Mouse (Mus musculus) midbrain, embryonic 12.5 days (tissue): Measurements from ENCODE around the gene 1700021F05Rik. TPM values are rescaled to one million over a fixed set of nuclear protein-coding genes. Genes with fewer than 3 reads are reported as not detected.

Experiments
- ATAC-seq: fragments of 200-750 bp; cut with Nextera tagmentation; 2 replicates; pipeline ENCODE4 v1.8.0; 2017; ENCODE audit warnings: low read depth, moderate TSS enrichment, moderate library complexity; ENCODE audit not compliant: low FRiP score
- H3K27ac ChIP-seq: fragments of 300-500 bp; sonication (generic); replicated peaks from 2 replicates; pipeline ENCODE4 v1.5.1; 2016; ENCODE audit warnings: mild to moderate bottlenecking
- H3K27me3 ChIP-seq: fragments of 300-500 bp; sonication (generic); 2 replicates; pipeline ENCODE4 v1.6.1; 2016; ENCODE audit warnings: mild to moderate bottlenecking
- H3K36me3 ChIP-seq: fragments of 300-500 bp; sonication (generic); 2 replicates; pipeline ENCODE4 v1.6.1; 2016
- H3K4me1 ChIP-seq: fragments of 300-500 bp; sonication (generic); 2 replicates; pipeline ENCODE4 v1.6.1; 2016
- H3K4me2 ChIP-seq: fragments of 300-500 bp; sonication (generic); replicated peaks from 2 replicates; pipeline ENCODE4 v1.6.1; 2016; ENCODE audit warnings: mild to moderate bottlenecking, moderate library complexity
- H3K4me3 ChIP-seq: fragments of 300-500 bp; sonication (generic); 2 replicates; pipeline ENCODE4 v1.5.1; 2016; ENCODE audit warnings: mild to moderate bottlenecking
- H3K9ac ChIP-seq: fragments of 300-500 bp; sonication (generic); replicated peaks from 2 replicates; pipeline ENCODE4 v1.6.1; 2016; ENCODE audit warnings: mild to moderate bottlenecking, moderate library complexity
- H3K9me3 ChIP-seq: fragments of 300-500 bp; sonication (generic); 2 replicates; pipeline ENCODE4 v1.6.1; 2016; ENCODE audit warnings: mild to moderate bottlenecking
- WGBS: fragments of 180-500 bp; shearing (Covaris S2); methylation state at CpG from one replicate; pipeline ENCODE4 v1.1.7; 2016; 5-methylcytosine and 5-hydroxymethylcytosine counted together
- polyA plus RNA-seq: library from polyadenylated mRNA; unstranded; fragments of >200 nt; fragmentation: Nextera tagmentation; extraction: Ambion mirVana; gene quantifications from 2 replicates; pipeline ENCODE4 v1.2.1, GENCODE M21; 2016

The 1700021F05Rik gene
- polyA plus RNA-seq, 1 experiment from 2014 or later = 59.1 TPM

DNA sequence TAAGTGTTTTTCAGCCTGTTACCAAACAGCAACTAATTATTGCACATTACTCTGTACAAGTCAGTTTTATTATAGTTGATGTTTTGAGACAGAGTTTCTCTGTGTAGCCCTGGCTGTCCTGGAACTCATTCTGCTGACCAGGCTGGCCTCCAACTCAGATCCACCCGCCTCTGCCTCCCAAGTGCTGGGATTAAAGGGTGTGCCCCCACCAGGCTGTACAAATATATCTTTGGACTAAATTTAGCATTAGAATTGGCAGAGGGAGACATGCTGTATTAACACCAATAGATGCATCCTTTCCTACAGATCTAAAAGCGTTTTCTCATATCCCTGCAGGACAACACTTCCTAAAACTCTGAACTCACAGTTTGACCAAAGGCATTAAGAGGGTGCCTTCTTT lies 33.6 kb upstream of the 1700021F05Rik start:
- Histone ChIP-seq H3K9me3 (peaks cover 3% of the 10 kb centered on the region; the same call in 1 of the 2 replicates), H3K9ac (no peak overlapping the region), H3K36me3 (no peaks in the 10 kb centered on the region), H3K27me3 (peaks cover 19% of the 10 kb centered on the region), H3K27ac (no peak overlapping the region), H3K4me2 (no peak overlapping the region), H3K4me3 (no peak overlapping the region), H3K4me1 (peaks cover 5% of the 10 kb centered on the region)
- ATAC-seq = no peak
- 78% methylated on average over 2 of the region's 2 CpGs for WGBS

DNA sequence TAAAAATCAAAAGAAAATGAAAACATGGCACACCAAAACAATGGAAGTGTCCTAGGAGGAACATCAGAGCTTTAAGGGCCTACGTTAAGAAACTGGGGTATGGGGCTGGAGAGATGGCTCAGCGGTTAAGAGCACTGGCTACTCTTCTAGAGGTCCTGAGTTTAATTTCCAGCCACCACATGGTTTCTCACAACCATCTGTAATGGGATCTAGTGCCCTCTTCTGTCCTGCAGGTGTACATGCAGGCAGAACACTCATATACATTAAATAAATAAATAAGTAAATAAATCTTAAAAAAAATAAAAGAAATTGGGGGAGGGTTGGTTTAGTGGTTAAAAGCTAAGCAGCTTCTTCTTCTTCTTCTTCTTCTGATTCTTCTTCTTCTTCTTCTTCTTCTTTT lies 20.5 kb upstream of the 1700021F05Rik start:
- Histone ChIP-seq H3K4me3 (no peak overlapping the region), H3K4me2 (no peak overlapping the region), H3K9ac (no peak overlapping the region), H3K9me3 (no peaks in the 10 kb centered on the region), H3K4me1 (no peaks in the 10 kb centered on the region), H3K36me3 (no peaks in the 10 kb centered on the region), H3K27ac (no peak overlapping the region), H3K27me3 (no peaks in the 10 kb centered on the region)
- ATAC-seq = no peak
- WGBS = 88% methylated on average over 2 of the region's 2 CpGs

DNA sequence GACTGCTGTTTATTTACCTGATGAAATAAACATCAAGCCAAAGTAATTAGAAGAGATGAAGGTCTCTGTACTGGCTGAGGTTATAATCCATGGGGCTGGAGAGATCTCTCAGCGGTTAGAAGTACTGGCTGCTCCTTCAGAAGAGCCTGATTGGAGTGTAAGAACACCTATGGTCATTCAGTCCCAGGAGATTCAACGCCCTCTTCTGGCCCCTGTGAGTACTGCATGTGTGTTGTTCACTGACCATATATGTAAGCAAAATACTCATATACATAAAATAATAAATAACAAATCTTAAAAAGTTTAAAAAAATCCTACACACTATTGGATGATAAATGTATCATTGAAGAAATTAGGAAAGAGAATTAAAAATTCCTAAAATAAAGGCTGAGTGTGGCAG lies 20.0 kb upstream of the 1700021F05Rik start:
- no peak for ATAC-seq
- 41% methylated on average over 2 of the region's 2 CpGs for WGBS
- H3K36me3 ChIP-seq = no peaks in the 10 kb centered on the region
- H3K9me3 ChIP-seq = no peaks in the 10 kb centered on the region
- H3K4me3 ChIP-seq = no peak overlapping the region
- no peaks in the 10 kb centered on the region for H3K4me1 ChIP-seq
- H3K9ac ChIP-seq = no peak overlapping the region
- H3K4me2 ChIP-seq = no peak overlapping the region
- H3K27ac ChIP-seq = no peak overlapping the region
- H3K27me3 ChIP-seq = no peaks in the 10 kb centered on the region

DNA sequence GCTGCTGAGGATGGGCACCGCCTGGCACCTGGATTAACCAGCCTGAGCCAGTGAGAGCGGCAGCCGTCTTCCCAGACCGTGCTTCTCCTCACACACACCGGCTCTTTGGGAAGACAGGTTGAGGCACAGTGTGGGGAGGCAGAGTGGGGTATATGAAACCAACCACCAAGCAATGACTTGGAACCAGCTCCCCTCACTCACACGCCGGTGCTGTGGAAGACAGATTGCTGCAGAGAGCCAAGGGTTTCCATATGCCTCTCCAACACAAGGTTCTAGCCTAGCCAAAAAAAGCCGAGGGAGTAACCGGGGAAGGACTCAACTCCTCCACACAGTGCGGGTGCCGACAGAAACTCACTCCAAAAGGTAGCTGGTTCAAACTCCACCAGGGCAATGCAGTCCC lies 18.5 kb upstream of the 1700021F05Rik start:
- Histone ChIP-seq H3K4me2 (no peak overlapping the region), H3K27ac (no peak overlapping the region), H3K4me1 (no peaks in the 10 kb centered on the region), H3K4me3 (no peak overlapping the region), H3K36me3 (no peaks in the 10 kb centered on the region), H3K9ac (no peak overlapping the region), H3K27me3 (no peaks in the 10 kb centered on the region), H3K9me3 (no peaks in the 10 kb centered on the region)
- WGBS = 80% methylated on average over 11 of the region's 11 CpGs
- ATAC-seq = no peak

DNA sequence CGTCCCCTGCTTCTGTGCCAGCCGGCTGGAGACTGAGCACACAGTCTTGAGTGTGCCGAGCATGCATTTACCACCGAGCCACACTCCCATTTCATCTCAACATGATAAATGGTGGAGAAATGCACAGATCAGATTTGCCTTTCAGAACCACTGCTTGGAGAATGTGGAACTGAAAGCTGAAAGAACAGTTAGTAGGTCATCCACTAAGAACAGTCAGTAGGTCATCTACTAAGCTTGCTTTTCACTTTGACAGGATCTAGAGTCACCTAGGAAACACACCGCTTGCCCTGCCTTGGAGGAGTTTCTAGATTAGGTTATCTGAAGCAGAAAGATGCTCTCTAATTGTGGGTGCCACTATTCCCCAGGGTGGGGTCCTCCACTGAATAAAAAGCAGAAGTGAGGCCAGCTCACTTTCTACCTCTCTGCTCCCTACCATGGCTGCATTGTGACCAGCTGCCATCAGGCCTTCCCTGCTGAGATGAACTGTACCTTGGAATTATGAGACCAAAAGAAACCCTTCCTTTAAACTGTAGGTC lies 16.9 kb upstream of the 1700021F05Rik start:
- H3K4me2 ChIP-seq = no peak overlapping the region
- H3K4me3 ChIP-seq = no peak overlapping the region
- H3K9ac ChIP-seq = no peak overlapping the region
- no peak for ATAC-seq
- H3K36me3 ChIP-seq = no peaks in the 10 kb centered on the region
- H3K4me1 ChIP-seq = no peaks in the 10 kb centered on the region
- 90% methylated on average over 5 of the region's 5 CpGs for WGBS
- no peaks in the 10 kb centered on the region for H3K27me3 ChIP-seq
- H3K27ac ChIP-seq = no peak overlapping the region
- no peaks in the 10 kb centered on the region for H3K9me3 ChIP-seq

DNA sequence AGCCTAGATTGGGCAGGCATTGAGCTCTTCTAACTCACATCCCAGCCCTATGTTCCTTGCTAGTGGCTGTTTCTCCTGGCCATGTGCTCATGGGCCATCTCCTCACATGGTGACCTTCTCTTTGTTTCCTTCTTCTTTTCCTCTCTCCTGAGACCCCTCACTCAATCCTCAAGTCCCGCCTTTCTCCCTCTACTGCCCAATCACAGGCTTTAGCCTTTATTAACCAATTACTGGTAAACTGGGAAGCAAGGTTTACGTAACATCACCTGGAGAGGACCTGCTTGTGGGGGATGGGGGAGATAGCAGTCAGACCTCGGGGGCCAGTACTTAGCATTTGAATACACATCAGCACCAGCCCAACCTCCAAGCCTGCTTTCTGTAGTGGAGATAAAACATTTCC lies 10.6 kb upstream of the 1700021F05Rik start:
- no peaks in the 10 kb centered on the region for H3K27me3 ChIP-seq
- H3K36me3 ChIP-seq = no peaks in the 10 kb centered on the region
- WGBS = 32% methylated on average over 3 of the region's 3 CpGs
- no peak overlapping the region for H3K27ac ChIP-seq
- no peak overlapping the region for H3K4me2 ChIP-seq
- H3K9ac ChIP-seq = no peak overlapping the region
- H3K4me3 ChIP-seq = no peak overlapping the region
- H3K9me3 ChIP-seq = no peaks in the 10 kb centered on the region
- 0 out of 2 replicates have a peak, but pooled peaks cover 6% of the 10 kb centered on the region for H3K4me1 ChIP-seq
- ATAC-seq = no peak

DNA sequence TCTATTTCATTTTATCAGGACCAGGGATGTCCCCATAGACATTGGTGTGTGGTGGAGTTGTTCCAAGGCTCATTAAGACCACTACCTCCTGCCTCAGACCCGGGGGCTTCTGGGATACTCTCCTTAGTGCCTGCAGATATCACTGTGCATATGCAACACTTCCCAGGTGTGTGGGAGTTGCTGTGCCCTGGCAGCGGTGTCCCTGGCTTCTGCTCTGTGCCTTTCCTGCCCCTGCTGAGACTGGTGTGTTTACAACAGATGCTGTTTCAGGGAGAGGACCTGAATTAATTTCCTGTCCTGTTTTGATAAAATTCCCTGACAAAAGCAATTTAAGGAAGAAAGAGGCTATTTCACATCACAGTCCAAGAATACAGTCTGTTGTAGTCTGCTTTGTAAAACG lies 10.1 kb upstream of the 1700021F05Rik start:
- H3K4me2 ChIP-seq = no peak overlapping the region
- ATAC-seq = no peak
- H3K9me3 ChIP-seq = no peaks in the 10 kb centered on the region
- WGBS = 34% methylated on average over 3 of the region's 3 CpGs
- H3K4me3 ChIP-seq = no peak overlapping the region
- no peak overlapping the region for H3K27ac ChIP-seq
- no peak overlapping the region for H3K9ac ChIP-seq
- no peaks in the 10 kb centered on the region for H3K27me3 ChIP-seq
- no peaks in the 10 kb centered on the region for H3K36me3 ChIP-seq
- H3K4me1 ChIP-seq = 0 out of 2 replicates have a peak, but pooled peaks cover 6% of the 10 kb centered on the region

DNA sequence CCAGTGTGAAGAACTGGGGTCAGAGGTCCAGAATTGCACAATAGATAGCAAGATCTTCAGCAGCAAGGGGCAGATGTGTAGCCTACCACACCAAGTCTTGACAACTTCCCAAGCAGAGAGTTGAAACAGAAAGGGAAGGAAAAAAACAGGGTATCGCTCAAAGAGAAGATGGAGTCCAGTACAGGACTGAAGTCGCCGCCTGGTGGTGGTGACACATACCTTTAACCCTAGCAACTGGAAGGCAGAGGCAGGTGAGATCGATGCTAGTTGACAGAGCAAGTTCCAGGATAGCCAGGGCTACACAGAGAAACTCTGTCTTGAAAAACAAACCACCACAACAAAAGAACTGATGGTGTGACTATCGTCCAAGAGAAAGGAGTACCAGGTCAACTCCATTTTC lies 8.6 kb upstream of the 1700021F05Rik start:
- Histone ChIP-seq H3K27me3 (no peaks in the 10 kb centered on the region), H3K27ac (no peak overlapping the region), H3K36me3 (no peaks in the 10 kb centered on the region), H3K4me2 (no peak overlapping the region), H3K9me3 (no peaks in the 10 kb centered on the region), H3K9ac (no peak overlapping the region), H3K4me3 (no peak overlapping the region), H3K4me1 (0 out of 2 replicates have a peak, but pooled peaks cover 6% of the 10 kb centered on the region)
- 66% methylated on average over 5 of the region's 5 CpGs for WGBS
- ATAC-seq = no peak

DNA sequence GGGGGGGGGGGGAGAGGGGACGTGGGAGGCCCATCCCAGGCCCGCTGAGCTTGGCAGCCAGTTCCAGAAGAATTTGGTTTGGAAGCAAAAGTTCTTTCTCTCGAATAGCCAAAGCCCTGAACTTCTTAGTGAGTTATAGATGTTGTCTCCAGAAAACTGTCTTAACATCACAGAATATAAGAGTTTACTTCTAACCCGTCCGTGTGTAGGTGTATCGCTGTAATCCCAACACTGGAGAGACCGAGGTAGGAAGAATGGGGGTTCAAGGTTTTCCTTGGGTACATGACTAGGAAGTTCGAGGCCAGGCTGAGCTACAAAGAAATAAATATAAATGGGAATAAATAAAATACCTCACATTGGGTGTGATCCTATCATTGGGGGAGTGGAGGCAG lies 355 bp upstream of the 1700021F05Rik start:
- H3K4me2 ChIP-seq = peak overlapping the region; percentile 70
- H3K9ac ChIP-seq = peak overlapping the region; percentile 89; the same call in 1 of the 2 replicates

DNA sequence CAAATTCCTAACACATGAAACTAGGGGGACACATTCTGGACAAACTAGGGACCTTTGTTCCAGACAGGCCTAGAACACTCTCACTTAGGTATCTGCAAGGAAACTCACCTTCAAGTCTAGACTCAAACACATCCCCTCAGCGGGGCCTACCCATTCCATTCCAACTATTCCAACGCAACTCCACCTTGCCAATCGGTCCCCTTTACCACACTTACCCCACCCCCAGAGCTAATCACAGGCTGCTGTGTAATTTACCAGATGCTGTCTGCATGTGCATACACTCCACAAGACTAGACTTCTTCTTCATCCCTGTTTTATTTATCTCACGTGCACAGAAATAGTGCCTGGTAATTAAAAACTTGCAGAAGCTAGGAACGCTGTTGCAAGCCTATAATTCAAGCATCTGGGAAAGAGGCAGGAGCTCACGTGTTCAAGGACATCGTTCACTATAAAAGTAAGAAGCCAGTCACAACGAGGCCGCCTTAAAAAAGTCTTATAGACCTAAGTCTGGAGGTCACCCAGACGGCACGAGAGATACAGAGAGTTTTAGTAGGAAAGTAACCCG lies 966 bp downstream of the 1700021F05Rik start:
- H3K9ac ChIP-seq = peak overlapping the region; percentile 89
- H3K27ac ChIP-seq = no peak overlapping the region
- no peaks in the 10 kb centered on the region for H3K27me3 ChIP-seq
- ATAC-seq = no peak
- peak overlapping the region; percentile 92 for H3K4me3 ChIP-seq
- H3K36me3 ChIP-seq = peaks cover 12% of the 10 kb centered on the region; the same call in 1 of the 2 replicates
- WGBS = 24% methylated on average over 12 of the region's 12 CpGs
- H3K9me3 ChIP-seq = no peaks in the 10 kb centered on the region
- H3K4me1 ChIP-seq = peaks cover 13% of the 10 kb centered on the region
- peak overlapping the region; percentile 70 for H3K4me2 ChIP-seq

More for the DNA sequence above, 355 bp upstream of the 1700021F05Rik start:
- Histone ChIP-seq H3K27me3 (no peaks in the 10 kb centered on the region), H3K4me3 (peak overlapping the region; percentile 92), H3K4me1 (peaks cover 13% of the 10 kb centered on the region), H3K36me3 (peaks cover 4% of the 10 kb centered on the region; the same call in 1 of the 2 replicates), H3K9me3 (no peaks in the 10 kb centered on the region), H3K27ac (no peak overlapping the region)
- peak; percentile 16; the same call in 1 of the 2 replicates for ATAC-seq
- 49% methylated on average over 8 of the region's 8 CpGs for WGBS

DNA sequence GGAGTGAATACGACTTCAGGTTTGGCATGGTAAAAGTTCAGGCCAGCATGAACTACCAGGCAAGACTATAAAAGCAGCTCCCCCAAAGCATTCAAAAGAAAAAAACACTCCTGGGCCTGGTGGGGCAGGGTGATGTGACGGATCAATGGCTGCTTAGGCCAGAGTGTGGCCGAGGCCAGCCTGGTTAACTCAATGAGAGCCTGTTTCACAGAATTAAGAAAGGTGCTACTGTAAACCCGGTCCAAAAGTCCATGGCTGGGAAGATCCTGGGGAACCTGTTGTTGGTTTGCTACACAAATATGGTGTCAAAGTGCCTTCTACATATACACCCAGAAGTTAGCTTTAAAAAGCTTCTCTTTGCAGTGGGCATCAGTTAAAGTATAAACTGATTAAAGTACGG lies 2.0 kb downstream of the 1700021F05Rik start:
- Histone ChIP-seq H3K9ac (no peak overlapping the region), H3K4me2 (no peak overlapping the region), H3K4me3 (no peak overlapping the region), H3K27ac (no peak overlapping the region), H3K36me3 (peaks cover 15% of the 10 kb centered on the region; the same call in 1 of the 2 replicates), H3K9me3 (no peaks in the 10 kb centered on the region), H3K27me3 (no peaks in the 10 kb centered on the region), H3K4me1 (peaks cover 13% of the 10 kb centered on the region)
- ATAC-seq = no peak
- 82% methylated on average over 5 of the region's 5 CpGs for WGBS

DNA sequence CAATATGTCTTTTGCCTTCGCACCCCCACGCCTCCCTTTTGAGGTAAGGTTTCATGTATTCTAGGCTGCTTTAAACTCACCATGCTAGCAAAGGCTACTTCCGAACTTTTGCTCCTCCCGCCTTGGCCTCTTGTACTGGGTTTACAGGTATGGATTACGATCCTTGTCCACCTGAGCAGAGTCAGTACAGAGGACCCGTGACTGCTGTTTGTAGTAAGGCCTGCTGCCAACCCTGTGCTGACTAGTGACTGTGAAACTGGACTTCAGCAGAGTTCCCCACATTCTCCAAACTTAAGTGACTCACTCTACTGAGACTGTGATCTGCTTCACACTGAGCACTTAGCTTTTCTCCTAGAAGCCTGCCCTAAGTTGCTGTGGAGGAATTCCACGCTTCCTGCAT lies 3.1 kb downstream of the 1700021F05Rik start:
- H3K9ac ChIP-seq = no peak overlapping the region
- H3K4me2 ChIP-seq = no peak overlapping the region
- H3K27me3 ChIP-seq = no peaks in the 10 kb centered on the region
- peaks cover 21% of the 10 kb centered on the region for H3K36me3 ChIP-seq
- H3K4me1 ChIP-seq = peaks cover 13% of the 10 kb centered on the region
- H3K4me3 ChIP-seq = no peak overlapping the region
- no peak overlapping the region for H3K27ac ChIP-seq
- ATAC-seq = no peak
- no peaks in the 10 kb centered on the region for H3K9me3 ChIP-seq
- WGBS = 94% methylated on average over 7 of the region's 7 CpGs

DNA sequence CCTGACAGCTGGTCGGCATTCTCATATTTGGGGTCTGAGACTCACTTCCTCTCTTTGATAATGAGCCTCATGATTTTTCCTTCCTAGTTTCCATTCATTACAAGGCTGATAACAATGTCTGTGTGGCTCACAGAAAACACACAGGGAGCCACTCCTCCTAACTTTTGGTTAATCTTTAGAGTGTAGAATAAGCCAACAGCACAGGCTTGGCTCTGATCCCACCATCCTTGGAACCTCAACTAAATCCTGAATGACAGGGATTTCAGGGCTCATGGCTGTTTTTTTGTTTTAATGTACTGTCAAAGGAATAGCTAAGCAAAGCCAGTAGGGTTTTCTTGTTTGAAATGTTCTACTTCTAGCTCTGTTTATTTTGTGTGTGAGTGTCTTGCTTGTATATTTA lies 6.4 kb downstream of the 1700021F05Rik start:
- H3K4me3 ChIP-seq = no peak overlapping the region
- peaks cover 52% of the 10 kb centered on the region for H3K36me3 ChIP-seq
- no peak for ATAC-seq
- H3K4me1 ChIP-seq = peaks cover 3% of the 10 kb centered on the region
- H3K9me3 ChIP-seq = no peaks in the 10 kb centered on the region
- H3K4me2 ChIP-seq = no peak overlapping the region
- no peak overlapping the region for H3K27ac ChIP-seq
- 85% methylated on average over 1 of the region's 1 CpGs for WGBS
- H3K9ac ChIP-seq = no peak overlapping the region
- no peaks in the 10 kb centered on the region for H3K27me3 ChIP-seq
